Mouse (Mus musculus) megakaryocyte progenitor cell, adult 5-6 weeks (primary cell): ENCODE data around the gene Mkks. TPM values are rescaled to one million over a fixed set of nuclear protein-coding genes. Genes with fewer than 3 reads are reported as not detected.

ENCODE experiments used
- ATAC-seq: replicated peaks from 2 replicates; pipeline ENCODE4 v1.8.0; 2016; ENCODE audit warnings: mild to moderate bottlenecking, moderate TSS enrichment, inconsistent platforms; ENCODE audit not compliant: poor library complexity
- total RNA-seq, 2 experiments: library from RNA; stranded (forward) in 1 of 2; stranded (reverse) in 1 of 2; fragments of 157-497, 149-512 nt in 1 of 2; fragments of 200-1000 nt in 1 of 2; gene quantifications; 2 replicates each; pipeline versions ENCODE4 v1.2.3 to v1.2.4; 2015 to 2017

The Mkks gene
- total RNA-seq, 2 experiments from 2014 or later = 6.6 to 28.2 TPM

GRCm38 (mm10) chr2:136835882-136836281, 55.3 kb downstream of the Mkks start:
- ATAC-seq = no peak

GRCm38 (mm10) chr2:136834715-136835075, 56.5 kb downstream of the Mkks start:
- ATAC-seq = no peak

- no peak for ATAC-seq
Measured at GRCm38 (mm10) chr2:136833976-136834714, 57.0 kb downstream of the Mkks start.

GRCm38 (mm10) chr2:136832936-136833335, 58.3 kb downstream of the Mkks start:
- no peak for ATAC-seq

GRCm38 (mm10) chr2:136827612-136828011, 63.6 kb downstream of the Mkks start:
- ATAC-seq = no peak

Other genes starting within 250 kb of the Mkks start
- gene Snap25, start 177.9 kb downstream of the Mkks start, total RNA-seq (2015) = not detected in 2 replicates
- gene Snap25, start 177.9 kb downstream of the Mkks start, total RNA-seq (2017) = not detected in 2 replicates
- gene AL731706.2, start 5.7 kb downstream of the Mkks start, total RNA-seq (2015) = 5.2 and 24.7 TPM in 2 replicates
- gene AL731706.2, start 5.7 kb downstream of the Mkks start, total RNA-seq (2017) = 22.6 TPM in 1 of 2 replicates, not detected in the other
- gene Slx4ip, start 171 bp downstream of the Mkks start, total RNA-seq (2015) = 7.8 and 8.3 TPM in 2 replicates
- 4.6 and 6.2 TPM in 2 replicates for gene Slx4ip, start 171 bp downstream of the Mkks start, total RNA-seq (2017)
- 5.8 and 20.7 TPM in 2 replicates for gene AL731706.1, start within 50 bp of the Mkks start, total RNA-seq (2015)
- gene AL731706.1, start within 50 bp of the Mkks start, total RNA-seq (2017) = 9.9 and 21.6 TPM in 2 replicates
- gene Jag1, start 225.3 kb upstream of the Mkks start, total RNA-seq (2015) = 0.62 and 0.76 TPM in 2 replicates
- gene Jag1, start 225.3 kb upstream of the Mkks start, total RNA-seq (2017) = 0.81 and 1.00 TPM in 2 replicates